Mouse (Mus musculus) ES-E14 (cell line): ENCODE measurements around the gene Rps25.

Source experiments
- CHD2 ChIP-seq: IDR thresholded peaks from 2 replicates; pipeline ENCODE4 v1.6.1; 2014; ENCODE audit warnings: mild to moderate bottlenecking, low read depth, low read length, inconsistent platforms
- HCFC1 ChIP-seq: IDR thresholded peaks from 2 replicates; pipeline ENCODE4 v1.6.1; 2012; ENCODE audit warnings: low read length, inconsistent platforms, borderline replicate concordance; ENCODE audit not compliant: insufficient read depth
- MAFK ChIP-seq: IDR thresholded peaks from 2 replicates; pipeline ENCODE4 v1.6.1; 2014; ENCODE audit warnings: mild to moderate bottlenecking, low read depth, low read length, inconsistent platforms; ENCODE audit not compliant: insufficient read depth
- ZC3H11A ChIP-seq: IDR thresholded peaks from 2 replicates; pipeline ENCODE4 v1.6.1; 2012; ENCODE audit warnings: low read depth, mild to moderate bottlenecking, inconsistent platforms, low read length, borderline replicate concordance

DNA sequence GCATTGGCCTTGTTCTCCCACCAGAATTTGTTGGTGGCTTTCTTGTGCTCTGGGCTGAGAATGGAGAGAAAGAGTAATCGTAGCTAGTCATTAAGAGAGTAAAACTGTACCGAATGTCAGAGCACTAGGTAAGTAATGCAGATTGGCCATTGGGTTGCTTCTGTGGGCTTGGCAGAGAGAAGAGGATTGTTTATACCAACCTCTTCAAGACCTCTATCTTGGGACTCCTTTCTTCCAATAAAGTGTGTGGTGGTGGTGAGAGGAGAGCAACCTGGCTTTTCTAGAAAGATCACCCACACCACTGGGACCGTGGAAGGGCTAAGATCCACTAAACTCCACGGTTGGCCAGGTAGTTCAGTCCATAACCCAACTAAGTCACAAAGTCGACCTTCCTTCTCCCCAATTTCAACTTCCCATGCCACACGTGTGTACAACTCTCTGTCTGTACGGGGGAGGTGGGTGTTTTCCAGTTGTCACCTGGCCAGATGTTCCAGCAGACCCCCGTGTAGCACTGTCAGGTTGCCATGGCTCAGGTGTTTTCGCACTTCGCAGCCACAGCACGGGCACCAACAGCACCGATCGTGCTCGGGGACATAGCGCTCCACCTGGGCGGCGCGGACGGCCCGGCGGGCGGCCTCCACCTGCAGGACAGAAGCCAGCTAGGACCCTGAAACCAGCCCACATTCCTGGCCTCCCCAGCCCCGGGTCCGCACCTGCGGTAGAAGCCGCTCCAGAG, 10.4 kb downstream of the Rps25 start:
- no peak for TF ChIP-seq CHD2
- no peak for TF ChIP-seq ZC3H11A
- no peak for TF ChIP-seq HCFC1
- TF ChIP-seq MAFK: no peak
